Mouse (Mus musculus) retina, postnatal 7 days (tissue): ENCODE data around the gene Cog7.
A peak's percentile ranks its signal among the peaks of the same experiment; 100 is the strongest.

ENCODE experiments used
- DNase-seq: peaks from one replicate; pipeline ENCODE4 v3.0.0-alpha.2; 2012; ENCODE audit warnings: low read depth, low spot score

Gene Cog7

GRCm38 (mm10) chr7:121899311-121899710, 82.2 kb downstream of the Cog7 start:
- peak; percentile 20 for DNase-seq

GRCm38 (mm10) chr7:121896689-121897088, 84.8 kb downstream of the Cog7 start:
- DNase-seq = no peak

DNA sequence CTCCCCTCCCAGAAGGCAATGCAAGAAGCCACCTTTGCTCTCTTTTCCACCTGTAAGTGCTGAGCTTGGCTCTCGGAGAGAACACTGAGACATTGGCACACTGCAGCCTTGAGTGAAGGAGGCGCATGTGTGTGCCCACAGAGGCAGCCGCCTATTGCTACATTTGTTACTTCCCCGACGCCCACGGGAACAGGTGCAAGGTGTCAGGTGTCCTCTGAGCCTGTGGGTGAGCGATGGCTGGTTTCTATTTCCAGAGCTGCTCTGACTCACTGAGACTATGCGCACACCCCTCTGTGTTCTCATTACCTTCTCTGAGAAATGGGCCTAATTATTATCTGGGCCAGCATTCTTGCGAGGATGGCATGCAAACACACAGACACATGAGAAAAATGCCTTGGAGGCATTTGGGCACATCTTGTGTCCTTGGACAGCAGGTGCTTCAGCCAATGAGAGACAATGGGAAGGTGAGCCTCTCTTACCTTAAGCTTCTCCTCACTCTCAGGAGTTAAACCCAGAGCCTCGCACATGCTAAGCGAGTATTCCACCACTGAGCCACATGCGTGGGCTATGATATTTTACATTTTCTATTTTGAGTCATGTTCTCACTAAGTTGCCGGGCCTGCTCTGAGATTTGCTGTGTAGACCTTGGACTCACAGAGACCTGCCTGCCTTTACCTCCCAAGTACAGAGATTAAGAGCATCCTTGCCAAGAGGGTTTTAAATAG, 90.7 kb downstream of the Cog7 start:
- no peak for DNase-seq

DNA sequence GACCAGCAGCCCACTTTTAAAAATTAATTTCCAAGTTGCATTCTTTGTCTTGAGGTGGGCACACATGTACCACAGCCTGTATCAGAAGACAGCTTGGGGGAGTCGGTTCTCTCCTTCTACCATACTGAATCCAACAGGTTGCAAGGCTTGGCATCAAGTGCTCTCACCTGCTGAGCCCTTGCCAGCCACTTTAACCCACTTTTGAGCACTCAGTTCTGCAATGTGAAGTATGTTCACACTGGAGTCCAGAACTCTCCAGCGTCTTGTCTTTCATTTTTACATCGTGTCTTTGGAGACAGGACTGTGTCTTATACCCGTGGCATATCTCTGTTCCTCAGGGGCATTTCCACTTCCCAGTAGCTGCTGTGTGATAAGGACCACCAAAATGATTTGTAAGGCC, 101.3 kb downstream of the Cog7 start:
- DNase-seq = no peak

DNA sequence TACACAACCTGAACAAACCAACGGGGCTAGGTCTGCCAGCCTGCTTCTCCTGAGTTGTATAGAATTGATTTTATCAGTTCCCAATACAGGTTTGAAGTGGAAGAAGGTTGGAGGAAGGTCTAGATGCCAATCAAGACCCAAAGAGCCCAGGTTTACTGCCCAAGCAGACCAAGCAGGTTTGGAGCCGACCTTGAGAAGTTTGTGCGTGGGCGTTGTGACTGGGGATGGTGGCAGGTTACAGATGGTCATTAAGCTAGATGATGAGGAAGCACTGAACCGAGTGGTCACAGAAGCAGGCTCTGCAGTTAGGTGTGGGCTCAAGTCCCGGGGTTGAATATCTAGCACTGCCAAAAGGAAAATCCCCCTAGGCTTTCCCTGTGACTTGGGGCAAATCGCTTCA, 106.7 kb downstream of the Cog7 start:
- DNase-seq = no peak

DNA sequence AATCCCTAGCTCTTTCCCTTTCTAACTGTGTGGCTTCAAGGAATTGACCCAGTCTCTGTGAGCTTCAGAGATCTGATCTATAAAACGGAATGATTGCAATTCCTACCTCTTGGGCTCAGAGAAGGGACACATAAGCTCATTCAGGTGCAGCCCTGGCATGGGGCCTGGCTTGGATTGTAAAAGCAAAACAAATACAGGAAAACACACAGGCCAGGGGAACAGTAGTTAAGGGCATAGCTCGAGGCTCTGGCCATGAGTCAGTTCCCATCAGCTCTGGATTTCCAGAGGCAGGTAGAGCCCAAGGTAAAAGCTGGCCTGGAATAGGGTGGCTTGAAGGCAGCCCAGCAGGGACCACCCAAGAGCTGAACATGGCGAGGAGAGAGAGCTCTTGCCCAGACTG, 107.5 kb downstream of the Cog7 start:
- no peak for DNase-seq

DNA sequence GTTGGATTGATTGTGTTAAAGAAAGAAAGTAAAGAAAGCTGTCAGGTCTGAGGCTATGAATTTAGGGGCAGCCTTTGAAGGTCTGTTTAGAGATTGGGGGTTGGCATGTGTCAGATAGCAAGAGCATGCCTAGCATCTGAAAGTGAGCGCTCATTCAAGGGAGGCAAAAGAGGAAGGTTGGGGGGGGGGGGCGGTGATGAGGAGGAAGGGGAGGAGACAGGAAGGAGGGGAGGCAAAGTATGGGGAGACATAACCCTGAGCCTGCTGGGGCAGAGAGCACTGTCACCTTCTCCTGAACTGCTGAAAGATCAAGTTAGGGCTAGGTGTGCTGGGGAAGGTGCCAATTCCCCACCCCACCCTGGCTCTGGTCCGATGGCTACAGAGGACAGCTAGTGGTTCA, 109.9 kb downstream of the Cog7 start:
- DNase-seq = no peak

DNA sequence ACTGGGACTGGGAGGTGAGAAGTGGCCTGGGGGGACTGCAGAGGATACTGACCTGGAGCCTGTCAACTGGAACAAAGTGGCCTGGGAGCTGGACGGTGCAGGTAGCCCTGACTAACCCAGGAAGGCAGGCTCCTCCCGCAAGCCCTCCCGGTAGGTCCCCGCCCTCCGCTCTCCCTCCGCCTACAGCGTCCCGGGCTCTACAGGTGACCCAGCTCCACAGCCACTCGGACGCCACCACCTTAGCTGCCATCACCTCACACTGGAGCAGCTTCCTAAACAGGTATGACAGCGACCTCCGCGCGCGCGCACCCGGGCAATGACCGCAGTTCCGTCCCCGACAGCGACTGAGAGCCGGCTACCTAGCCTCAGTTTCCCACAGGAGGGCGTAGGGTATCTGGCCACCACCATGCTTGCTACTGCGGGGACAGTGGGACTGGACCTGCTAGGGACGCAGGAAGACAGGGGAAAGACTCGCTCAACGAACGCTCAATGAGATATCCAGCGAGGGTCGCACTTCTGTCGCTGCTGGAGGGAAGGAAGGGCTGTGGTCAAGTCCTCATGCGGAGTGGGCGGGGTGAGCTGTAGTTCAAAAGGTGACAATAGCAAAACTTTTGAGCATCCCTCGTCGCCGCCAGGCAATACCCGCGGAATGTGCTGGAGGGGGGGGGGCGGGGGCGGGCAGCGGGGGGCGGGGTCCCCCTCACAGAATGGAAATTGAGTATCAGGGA, 116.5 kb downstream of the Cog7 start, which contains the start of gene Scnn1b:
TSS of gene Scnn1b (plus strand) at position 181 of the 728 bp plus-strand sequence.
- no peak for DNase-seq

DNA sequence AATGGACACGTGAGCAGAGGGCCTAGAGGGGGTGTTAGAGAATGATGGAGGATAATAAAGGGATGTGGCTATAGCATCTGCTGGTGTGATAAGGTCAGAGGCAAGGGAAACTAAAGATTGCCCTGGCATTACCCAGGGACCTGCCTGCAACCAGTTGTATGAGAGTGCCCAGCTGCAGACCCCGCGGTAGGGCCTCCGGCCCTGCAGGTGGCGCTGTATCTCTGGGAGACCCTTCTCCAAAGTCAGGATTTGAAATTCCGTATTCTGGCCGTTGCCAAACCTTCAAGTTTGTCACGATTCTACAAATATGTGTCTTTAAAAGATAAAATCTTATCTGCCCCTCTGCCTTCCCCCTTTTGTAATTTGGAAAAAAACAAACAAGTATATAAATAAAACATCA, 122.6 kb downstream of the Cog7 start:
- no peak for DNase-seq

GRCm38 (mm10) chr7:121857177-121857884, 124.2 kb downstream of the Cog7 start:
- DNase-seq = no peak

DNA sequence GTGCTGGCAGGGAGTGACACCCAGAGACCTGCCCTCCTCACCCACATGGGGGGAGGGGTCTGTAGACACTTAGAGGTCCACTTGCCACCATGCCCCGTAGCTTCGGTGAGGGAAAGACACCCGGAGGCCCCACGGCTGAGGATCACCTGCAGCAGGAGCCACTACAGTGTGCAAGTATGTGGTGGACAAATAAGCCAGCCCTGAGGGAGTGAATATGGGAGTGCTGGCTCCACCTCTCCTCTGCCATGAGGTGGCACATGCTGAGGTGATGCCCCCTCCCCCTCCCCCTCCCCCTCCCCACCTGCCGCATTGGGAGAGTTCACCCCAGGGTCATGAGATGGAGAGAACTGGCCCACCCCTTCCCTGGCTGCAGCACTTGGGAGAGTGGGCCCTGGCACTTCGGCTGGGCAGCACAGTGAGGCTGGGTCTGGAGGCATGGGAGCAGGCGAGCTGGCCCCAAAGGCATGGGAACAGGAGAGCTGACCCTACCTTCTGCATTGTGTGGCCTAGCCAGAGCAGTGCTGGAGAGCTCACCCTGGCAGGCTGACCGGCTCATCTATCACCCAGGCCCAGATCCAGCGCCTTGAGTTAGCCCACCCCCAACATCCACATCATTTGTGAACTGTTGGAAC, 132.9 kb downstream of the Cog7 start:
- DNase-seq = no peak

DNA sequence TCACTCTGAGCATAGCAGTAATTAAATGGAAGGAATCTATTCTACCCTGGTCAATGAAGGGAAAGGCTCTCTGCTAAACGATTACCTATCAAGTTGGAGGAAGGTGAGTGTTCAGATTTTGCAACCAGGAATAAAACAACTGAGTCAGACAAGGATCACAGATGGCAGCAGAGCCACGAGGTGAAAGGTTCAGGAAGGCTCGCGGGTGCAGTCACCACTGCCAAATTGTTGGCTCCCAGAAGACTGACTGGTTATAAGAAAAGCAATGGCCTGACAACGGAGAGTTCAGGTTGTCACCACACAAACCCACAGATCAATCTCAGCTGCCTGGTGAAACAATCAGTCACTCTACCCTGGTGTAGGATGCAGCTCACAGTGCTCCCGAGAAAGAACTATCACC, 135.5 kb downstream of the Cog7 start:
- no peak for DNase-seq

GRCm38 (mm10) chr7:121842234-121842633, 139.3 kb downstream of the Cog7 start:
- DNase-seq = no peak

DNA sequence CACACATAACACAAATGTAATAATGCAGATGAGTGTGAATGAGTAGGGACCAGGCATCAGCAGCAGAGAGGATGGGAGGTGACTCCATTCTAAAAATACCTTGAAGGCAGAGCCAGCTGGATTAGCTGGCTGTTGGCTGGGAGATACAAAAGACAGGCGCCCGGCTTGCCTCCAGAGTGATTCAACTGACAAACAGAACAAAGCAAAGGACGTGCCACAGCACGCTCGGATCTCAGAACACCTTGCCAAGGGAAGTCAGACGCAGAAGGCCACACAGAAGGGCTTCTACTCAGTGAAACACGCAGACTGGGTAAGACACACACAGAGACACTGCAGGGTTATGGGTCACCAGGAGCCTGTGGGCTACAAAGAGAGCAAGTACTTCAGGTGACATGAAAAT, 140.7 kb downstream of the Cog7 start:
- no peak for DNase-seq

DNA sequence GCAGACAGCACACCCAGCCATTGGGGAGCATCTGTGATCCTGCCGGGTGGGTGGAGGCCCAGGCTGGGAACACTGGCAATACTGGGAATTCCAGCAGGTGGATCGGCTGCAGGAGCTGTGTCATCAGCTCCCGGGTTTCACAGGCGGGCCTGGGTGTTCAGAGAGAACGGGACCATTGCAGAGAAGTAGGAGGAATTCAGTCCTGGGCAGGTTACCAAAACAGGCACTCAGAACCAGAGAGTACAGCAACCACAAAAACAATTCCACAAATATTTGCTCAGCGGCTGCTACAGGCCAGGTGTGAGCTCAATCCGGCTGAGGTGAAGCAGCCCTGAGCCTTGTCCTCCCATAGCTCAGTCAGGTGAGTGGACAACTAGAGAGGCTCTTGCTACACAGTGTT, 144.7 kb downstream of the Cog7 start:
- no peak for DNase-seq

GRCm38 (mm10) chr7:121835392-121835791, 146.1 kb downstream of the Cog7 start:
- no peak for DNase-seq
